Mouse (Mus musculus) frontal cortex, adult 2 months (tissue): ENCODE measurements around the gene Inafm2. TPM values are rescaled to one million over a fixed set of nuclear protein-coding genes. Genes with fewer than 3 reads are reported as not detected.

Experiments
- DNase-seq, 2 experiments: peaks; one replicate each; pipeline ENCODE4 v3.0.0; 2022; ENCODE audit warnings: low spot score in 1 of 2; ENCODE audit errors: extremely low spot score in 1 of 2
- polyA plus RNA-seq: library from polyadenylated mRNA; depleted of rRNA; stranded (reverse); fragments of >200 nt; gene quantifications from 2 replicates; pipeline ENCODE4 v1.2.3, GENCODE M21; 2012

The Inafm2 gene
- polyA plus RNA-seq, 1 experiment: 30.1 TPM

GRCm38 (mm10) chr2:118751896-118752791 is 6.6 kb downstream of the Inafm2 start:
- no peak for DNase-seq

- DNase-seq: no peak
Observed at GRCm38 (mm10) chr2:118752792-118753108, 7.2 kb downstream of the Inafm2 start.

DNA sequence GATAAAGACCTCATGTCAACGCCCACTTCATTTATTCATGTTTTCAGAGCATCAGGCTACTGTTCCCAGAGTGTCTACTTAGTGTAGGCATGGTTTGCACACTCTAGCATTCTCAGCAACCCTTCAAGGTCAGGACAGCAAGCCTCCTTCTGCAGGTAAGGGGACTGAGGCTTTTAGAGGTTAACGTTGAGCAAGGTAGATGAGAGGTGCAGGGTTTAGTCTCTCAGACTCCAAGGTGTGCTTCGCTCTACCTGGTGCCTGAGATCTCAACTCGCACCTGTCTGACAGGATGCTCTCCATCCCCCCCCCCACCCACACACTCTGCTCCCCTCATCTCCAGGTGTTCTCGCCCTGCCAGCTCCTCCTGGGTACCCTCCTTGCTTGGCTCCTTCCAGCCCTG is 8.6 kb downstream of the Inafm2 start:
- no peak for DNase-seq

DNA sequence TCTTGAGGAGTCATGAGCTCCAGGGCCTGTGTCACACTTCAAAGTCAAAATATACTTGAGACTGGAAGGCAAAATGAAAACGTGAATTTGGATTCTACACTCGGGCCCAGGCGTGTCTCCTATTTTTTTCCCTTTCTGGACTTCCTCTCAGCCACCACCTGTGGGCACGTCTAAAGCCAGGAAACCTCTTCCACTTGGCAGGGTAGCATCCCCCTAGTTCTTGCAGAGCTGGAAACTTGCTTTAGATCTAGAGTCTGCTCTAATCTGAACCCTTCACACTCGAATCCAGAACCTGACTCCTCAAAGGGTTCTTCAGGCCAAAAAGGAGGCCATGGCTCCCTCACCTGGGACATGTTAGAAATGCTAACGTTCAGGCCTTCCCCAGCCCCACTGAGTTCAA is 9.8 kb downstream of the Inafm2 start:
- no peak for DNase-seq

GRCm38 (mm10) chr2:118756103-118756502 is 10.5 kb downstream of the Inafm2 start:
- DNase-seq: no peak

- DNase-seq: peak in 1 of 2 experiments; percentile 58
Observed at GRCm38 (mm10) chr2:118759828-118760227, 14.3 kb downstream of the Inafm2 start.

DNA sequence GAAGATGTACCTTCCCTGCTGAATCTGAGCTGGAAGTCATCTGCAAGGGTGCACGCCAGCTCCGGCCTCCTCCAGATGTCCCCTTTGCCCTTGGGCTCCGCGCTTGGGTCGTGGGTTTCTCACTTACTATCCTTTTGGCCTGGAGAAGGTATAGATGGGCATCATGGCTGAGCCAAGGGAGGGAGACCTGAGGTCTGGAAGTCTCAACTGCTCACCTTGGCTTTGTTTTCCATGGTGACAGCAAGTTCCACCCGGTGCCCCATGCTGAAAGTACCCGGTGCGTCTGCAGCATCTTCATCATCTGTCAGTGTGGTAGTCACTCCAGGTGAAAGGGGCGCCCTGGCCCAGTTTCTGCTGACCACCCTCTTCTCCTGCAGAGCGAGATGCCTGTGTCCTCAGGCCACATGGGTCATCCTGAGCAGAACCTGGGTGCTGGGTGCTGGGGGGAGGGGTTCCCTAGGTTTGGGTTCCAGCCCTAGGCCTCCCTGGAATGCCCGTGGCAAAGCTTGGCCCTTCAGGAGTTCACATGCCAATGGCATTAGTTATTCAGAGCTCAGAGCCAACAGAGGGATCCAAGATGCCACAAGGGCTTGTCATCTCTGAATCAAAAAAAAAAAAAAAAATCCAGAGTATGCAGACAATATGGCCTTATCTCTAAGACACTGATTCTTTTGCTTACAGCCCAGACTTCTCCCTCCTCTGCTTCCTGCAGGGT is 14.9 kb downstream of the Inafm2 start:
- no peak for DNase-seq

DNA sequence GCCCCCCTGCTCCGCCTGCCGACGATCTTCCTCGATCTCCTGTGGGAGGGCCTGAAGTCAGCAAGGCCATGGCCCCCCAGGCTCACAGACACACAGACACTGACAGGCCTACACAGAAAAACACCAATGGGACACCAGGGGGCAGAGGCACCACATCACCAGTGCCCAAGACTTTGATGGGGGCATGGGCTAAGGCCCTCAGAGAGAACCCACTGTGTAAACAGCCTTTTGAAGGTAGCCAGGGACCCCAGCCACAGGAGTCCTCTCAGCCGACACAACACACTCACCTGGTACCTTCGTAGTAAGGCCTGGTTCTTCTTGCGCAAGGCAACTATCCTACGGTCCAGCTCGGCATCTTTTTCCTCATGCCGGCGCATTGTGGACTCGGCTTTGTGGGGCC is 15.8 kb downstream of the Inafm2 start:
- DNase-seq: no peak

- peak; percentile 63 to 92 for DNase-seq
Observed at GRCm38 (mm10) chr2:118761906-118762783, 16.6 kb downstream of the Inafm2 start, which contains the start of gene Ccdc9b. Gene Ccdc9b, minus strand, starts transcription at chr2:118762661.

GRCm38 (mm10) chr2:118762784-118763148 is 17.2 kb downstream of the Inafm2 start:
- DNase-seq: no peak

GRCm38 (mm10) chr2:118763469-118763868 is 17.9 kb downstream of the Inafm2 start:
- peak; percentile 54 to 70 for DNase-seq

- DNase-seq: peak in 1 of 2 experiments; percentile 85
Observed at GRCm38 (mm10) chr2:118764094-118764831, 18.7 kb downstream of the Inafm2 start.

DNA sequence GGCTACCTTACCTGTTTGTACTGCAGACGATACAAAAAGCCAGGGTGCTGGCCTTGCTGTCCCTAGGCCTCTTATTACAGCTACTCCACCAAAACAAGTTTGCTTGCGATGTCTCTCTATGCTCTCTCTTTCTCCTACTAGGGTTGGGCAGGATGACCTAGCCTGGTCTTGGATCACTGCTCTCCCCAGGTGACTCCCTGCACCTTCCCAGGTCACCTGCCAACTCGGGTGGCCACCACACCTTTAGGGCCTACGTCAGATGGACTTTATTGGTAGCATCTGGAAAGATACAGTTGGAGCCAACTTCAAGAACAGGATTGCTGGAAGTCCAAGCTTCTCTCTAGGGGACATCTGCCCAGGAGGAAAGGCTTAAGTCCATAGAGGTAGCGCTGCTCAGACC is 19.3 kb downstream of the Inafm2 start:
- no peak for DNase-seq

DNA sequence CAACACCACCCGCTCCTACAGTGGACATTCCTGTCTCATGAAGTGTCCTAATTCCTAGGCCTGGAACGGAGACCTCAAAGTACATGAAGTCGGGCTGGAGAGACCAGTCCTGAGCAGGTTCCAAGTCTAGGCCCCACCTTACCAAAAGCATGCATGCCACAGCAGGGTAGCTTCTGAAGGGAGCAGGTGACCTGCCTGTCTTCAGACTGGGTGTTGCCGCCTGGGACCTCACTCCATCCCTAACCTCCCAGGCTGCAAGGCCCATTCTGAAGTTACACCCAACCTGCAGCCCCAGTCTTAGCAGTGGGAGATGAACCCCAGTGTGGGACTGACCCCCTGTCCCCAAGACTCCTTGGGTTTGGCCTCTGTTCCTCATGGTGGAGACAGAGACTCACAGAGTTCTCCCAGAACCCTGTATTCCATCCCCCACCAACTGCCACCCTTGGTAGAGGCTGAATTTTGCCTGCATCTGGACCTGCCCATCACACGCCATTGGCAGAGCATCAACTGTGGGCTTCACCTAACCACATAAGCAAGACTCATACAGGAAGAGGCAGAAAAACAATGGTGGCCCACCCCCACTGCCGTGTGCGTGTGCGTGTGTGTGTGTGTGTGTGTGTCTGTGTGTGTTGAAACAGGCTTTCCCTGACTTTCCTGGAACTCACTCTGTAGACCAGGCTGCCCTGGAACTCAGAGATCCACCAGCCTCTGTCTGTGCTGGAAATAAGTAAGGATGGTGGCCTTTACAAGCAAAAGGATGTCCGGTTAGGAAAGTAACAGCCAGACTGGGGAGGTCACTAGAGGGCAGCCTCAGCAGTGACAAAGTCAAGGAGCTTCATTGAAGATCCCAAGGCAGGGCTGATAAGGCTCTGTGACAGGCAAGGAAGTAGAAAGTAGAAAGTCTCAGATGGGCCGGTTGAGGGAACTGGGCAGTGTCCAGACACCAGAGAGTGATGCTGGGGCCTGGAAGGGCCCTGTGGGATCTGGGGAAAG is 20.8 kb downstream of the Inafm2 start:
- DNase-seq: no peak

GRCm38 (mm10) chr2:118772158-118772874 is 26.8 kb downstream of the Inafm2 start, which contains the start of gene Phgr1:
Gene Phgr1, plus strand, starts transcription at chr2:118772769.
- DNase-seq: no peak

DNA sequence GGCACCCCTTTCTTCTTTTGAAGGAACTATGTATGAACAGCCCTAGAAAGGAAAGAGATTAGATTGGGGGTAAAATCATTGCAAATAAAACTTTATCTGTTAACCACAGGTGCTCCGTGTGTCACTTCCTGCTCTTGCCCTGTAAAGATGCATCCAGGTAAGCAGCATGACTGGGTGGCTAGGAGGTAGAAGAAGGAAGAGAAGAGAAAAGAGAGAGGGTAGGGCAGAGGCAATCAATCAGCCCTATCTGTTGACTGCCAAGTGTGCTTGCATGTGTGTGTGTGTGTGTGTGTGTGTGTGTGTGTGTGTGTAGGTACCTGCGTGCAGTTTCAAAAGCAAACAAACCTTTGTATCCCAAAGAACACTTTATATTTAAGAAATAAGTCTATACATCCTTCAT is 29.0 kb downstream of the Inafm2 start:
- DNase-seq: no peak

DNA sequence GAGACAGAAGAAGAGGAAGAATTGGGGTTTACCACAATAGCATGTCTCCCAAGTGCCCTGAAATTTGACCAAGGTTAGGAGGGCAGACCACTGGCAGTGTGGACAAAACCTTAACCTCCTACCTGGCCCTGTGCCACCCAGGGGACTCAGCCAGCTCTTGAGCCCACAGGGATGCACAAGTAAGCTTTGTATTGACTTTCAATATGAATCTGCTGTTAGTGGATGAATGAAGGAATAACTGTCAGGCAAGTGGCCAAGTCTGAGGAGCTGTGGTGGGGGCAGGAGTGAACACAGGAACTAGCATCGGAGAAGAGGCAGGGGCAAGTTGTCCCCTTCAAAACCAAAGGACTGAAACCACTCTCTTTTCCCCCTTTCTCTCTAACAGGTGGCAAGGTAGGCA is 29.8 kb downstream of the Inafm2 start:
- peak in 1 of 2 experiments; percentile 73 for DNase-seq

- DNase-seq: peak; percentile 73 to 86
Observed at GRCm38 (mm10) chr2:118775846-118776245, 30.3 kb downstream of the Inafm2 start.
